Mouse (Mus musculus) limb, embryonic 12.5 days (tissue): ENCODE measurements around the gene Zfp217. TPM values are rescaled to one million over a fixed set of nuclear protein-coding genes. Genes with fewer than 3 reads are reported as not detected.

ENCODE experiments used
- ATAC-seq: fragments of 200-750 bp; cut with Nextera tagmentation; 2 replicates; pipeline ENCODE4 v1.8.0; 2017; ENCODE audit warnings: low read depth, moderate TSS enrichment; ENCODE audit not compliant: insufficient number of reproducible peaks, insufficient read depth, low FRiP score, low TSS enrichment
- H3K27ac ChIP-seq: fragments of 300-500 bp; sonication (generic); 2 replicates; pipeline ENCODE4 v1.5.1; 2016; ENCODE audit warnings: mild to moderate bottlenecking, moderate library complexity
- H3K27me3 ChIP-seq: fragments of 300-500 bp; sonication (generic); 2 replicates; pipeline ENCODE4 v1.6.1; 2016; ENCODE audit warnings: mild to moderate bottlenecking, moderate library complexity
- H3K36me3 ChIP-seq: fragments of 300-500 bp; sonication (generic); 2 replicates; pipeline ENCODE4 v1.6.1; 2016; ENCODE audit warnings: mild to moderate bottlenecking, moderate library complexity
- H3K4me1 ChIP-seq: fragments of 300-500 bp; sonication (generic); replicated peaks from 2 replicates; pipeline ENCODE4 v1.6.1; 2016
- H3K4me2 ChIP-seq: fragments of 300-500 bp; sonication (generic); 2 replicates; pipeline ENCODE4 v1.6.1; 2016; ENCODE audit warnings: mild to moderate bottlenecking, moderate library complexity
- H3K4me3 ChIP-seq: fragments of 300-500 bp; sonication (generic); replicated peaks from 2 replicates; pipeline ENCODE4 v1.5.1; 2016; ENCODE audit warnings: mild to moderate bottlenecking
- H3K9ac ChIP-seq: fragments of 300-500 bp; sonication (generic); replicated peaks from 2 replicates; pipeline ENCODE4 v1.6.1; 2016; ENCODE audit warnings: mild to moderate bottlenecking, moderate library complexity
- H3K9me3 ChIP-seq: fragments of 300-500 bp; sonication (generic); 2 replicates; pipeline ENCODE4 v1.6.1; 2016; ENCODE audit warnings: mild to moderate bottlenecking, moderate library complexity
- WGBS: fragments of 180-500 bp; shearing (Covaris S2); methylation state at CpG from one replicate; pipeline ENCODE4 v1.1.7; 2016; 5-methylcytosine and 5-hydroxymethylcytosine counted together
- polyA plus RNA-seq: library from polyadenylated mRNA; unstranded; fragments of >200 nt; fragmentation: Nextera tagmentation; extraction: Ambion mirVana; gene quantifications from 2 replicates; pipeline ENCODE4 v1.2.1, GENCODE M21; 2016

Zfp217 gene
- polyA plus RNA-seq, 1 experiment from 2014 or later, result 5.0 TPM

- no peak for ATAC-seq
- H3K4me3 ChIP-seq, result no peak overlapping the region
- peaks cover 12% of the 10 kb centered on the region for H3K4me1 ChIP-seq
- no peak overlapping the region for H3K9ac ChIP-seq
- WGBS, result 75% methylated on average over 4 of the region's 4 CpGs
- no peaks in the 10 kb centered on the region for H3K9me3 ChIP-seq
- H3K4me2 ChIP-seq, result no peak overlapping the region
- no peaks in the 10 kb centered on the region for H3K27me3 ChIP-seq
- H3K36me3 ChIP-seq, result no peaks in the 10 kb centered on the region
- no peak overlapping the region for H3K27ac ChIP-seq
Measured at GRCm38 (mm10) chr2:170147170-170147569, 733 bp downstream of the Zfp217 start.

GRCm38 (mm10) chr2:170144343-170144742 is 3.6 kb downstream of the Zfp217 start:
- 73% methylated on average over 10 of the region's 10 CpGs for WGBS
- H3K4me3 ChIP-seq, result no peak overlapping the region
- no peaks in the 10 kb centered on the region for H3K36me3 ChIP-seq
- no peak overlapping the region for H3K9ac ChIP-seq
- no peak overlapping the region for H3K4me2 ChIP-seq
- no peak for ATAC-seq
- H3K27me3 ChIP-seq, result no peaks in the 10 kb centered on the region
- no peak overlapping the region for H3K27ac ChIP-seq
- H3K9me3 ChIP-seq, result no peaks in the 10 kb centered on the region
- peaks cover 17% of the 10 kb centered on the region for H3K4me1 ChIP-seq

GRCm38 (mm10) chr2:170143861-170144260 is 4.0 kb downstream of the Zfp217 start:
- Histone ChIP-seq H3K4me2 (no peak overlapping the region), H3K9ac (no peak overlapping the region), H3K4me3 (no peak overlapping the region), H3K27me3 (no peaks in the 10 kb centered on the region), H3K27ac (no peak overlapping the region), H3K9me3 (no peaks in the 10 kb centered on the region), H3K36me3 (no peaks in the 10 kb centered on the region), H3K4me1 (peaks cover 21% of the 10 kb centered on the region)
- no peak for ATAC-seq
- 14% methylated on average over 3 of the region's 3 CpGs for WGBS

- Histone ChIP-seq H3K27me3 (no peaks in the 10 kb centered on the region), H3K4me1 (peaks cover 16% of the 10 kb centered on the region), H3K9ac (no peak overlapping the region), H3K36me3 (no peaks in the 10 kb centered on the region), H3K4me2 (no peak overlapping the region), H3K9me3 (no peaks in the 10 kb centered on the region), H3K4me3 (no peak overlapping the region), H3K27ac (no peak overlapping the region)
- WGBS, result 88% methylated on average over 10 of the region's 10 CpGs
- no peak for ATAC-seq
Measured at GRCm38 (mm10) chr2:170142542-170142941, 5.4 kb downstream of the Zfp217 start.

- no peak overlapping the region for H3K27ac ChIP-seq
- H3K9me3 ChIP-seq, result no peaks in the 10 kb centered on the region
- no peak for ATAC-seq
- no peak overlapping the region for H3K9ac ChIP-seq
- no peak overlapping the region for H3K4me3 ChIP-seq
- no peaks in the 10 kb centered on the region for H3K27me3 ChIP-seq
- H3K4me1 ChIP-seq, result peaks cover 15% of the 10 kb centered on the region
- no peaks in the 10 kb centered on the region for H3K36me3 ChIP-seq
- 95% methylated on average over 5 of the region's 5 CpGs for WGBS
- no peak overlapping the region for H3K4me2 ChIP-seq
Measured at GRCm38 (mm10) chr2:170141481-170141880, 6.4 kb downstream of the Zfp217 start.

GRCm38 (mm10) chr2:170139411-170140046 is 8.4 kb downstream of the Zfp217 start:
- H3K27ac ChIP-seq, result no peak overlapping the region
- no peak overlapping the region for H3K4me2 ChIP-seq
- ATAC-seq, result no peak
- 20% methylated on average over 9 of the region's 9 CpGs for WGBS
- H3K4me1 ChIP-seq, result peaks cover 15% of the 10 kb centered on the region
- no peak overlapping the region; the same call in 1 of the 2 replicates for H3K9ac ChIP-seq
- H3K9me3 ChIP-seq, result no peaks in the 10 kb centered on the region
- no peaks in the 10 kb centered on the region for H3K36me3 ChIP-seq
- no peaks in the 10 kb centered on the region for H3K27me3 ChIP-seq
- no peak overlapping the region for H3K4me3 ChIP-seq

- Histone ChIP-seq H3K9me3 (no peaks in the 10 kb centered on the region), H3K36me3 (no peaks in the 10 kb centered on the region), H3K27me3 (no peaks in the 10 kb centered on the region), H3K4me1 (peaks cover 17% of the 10 kb centered on the region), H3K4me2 (no peak overlapping the region), H3K9ac (no peak overlapping the region), H3K4me3 (no peak overlapping the region), H3K27ac (no peak overlapping the region)
- WGBS, result 63% methylated on average over 3 of the region's 3 CpGs
- no peak for ATAC-seq
Measured at GRCm38 (mm10) chr2:170136928-170137327, 11.0 kb downstream of the Zfp217 start.

GRCm38 (mm10) chr2:170135820-170136219 is 12.1 kb downstream of the Zfp217 start:
- no peak overlapping the region for H3K4me3 ChIP-seq
- no peaks in the 10 kb centered on the region for H3K36me3 ChIP-seq
- H3K9me3 ChIP-seq, result no peaks in the 10 kb centered on the region
- ATAC-seq, result no peak
- no peak overlapping the region for H3K4me2 ChIP-seq
- WGBS, result 91% methylated on average over 6 of the region's 6 CpGs
- no peak overlapping the region for H3K9ac ChIP-seq
- peaks cover 17% of the 10 kb centered on the region for H3K4me1 ChIP-seq
- H3K27me3 ChIP-seq, result no peaks in the 10 kb centered on the region
- no peak overlapping the region for H3K27ac ChIP-seq

- peak overlapping the region; percentile 85; the same call in 1 of the 2 replicates for H3K27ac ChIP-seq
- 14% methylated on average over 12 of the region's 12 CpGs for WGBS
- peaks cover 16% of the 10 kb centered on the region for H3K4me1 ChIP-seq
- H3K36me3 ChIP-seq, result no peaks in the 10 kb centered on the region
- H3K4me2 ChIP-seq, result peak overlapping the region; percentile 62
- ATAC-seq, result no peak
- H3K27me3 ChIP-seq, result no peaks in the 10 kb centered on the region
- no peaks in the 10 kb centered on the region for H3K9me3 ChIP-seq
- no peak overlapping the region for H3K9ac ChIP-seq
- peak overlapping the region; percentile 45 for H3K4me3 ChIP-seq
Measured at GRCm38 (mm10) chr2:170134026-170134690, 13.7 kb downstream of the Zfp217 start.

GRCm38 (mm10) chr2:170133093-170133731 is 14.7 kb downstream of the Zfp217 start:
- under 1% methylated on average over 28 of the region's 28 CpGs for WGBS
- Histone ChIP-seq H3K9ac (peak overlapping the region; percentile 46), H3K4me1 (peaks cover 24% of the 10 kb centered on the region), H3K9me3 (no peaks in the 10 kb centered on the region), H3K4me2 (peak overlapping the region; percentile 62), H3K4me3 (peak overlapping the region; percentile 45), H3K27ac (peak overlapping the region; percentile 85), H3K36me3 (no peaks in the 10 kb centered on the region), H3K27me3 (no peaks in the 10 kb centered on the region)
- ATAC-seq, result no peak

GRCm38 (mm10) chr2:170132716-170133092 is 15.2 kb downstream of the Zfp217 start:
- H3K4me1 ChIP-seq, result peaks cover 29% of the 10 kb centered on the region
- no peaks in the 10 kb centered on the region for H3K36me3 ChIP-seq
- H3K27ac ChIP-seq, result peak overlapping the region; percentile 85
- peak overlapping the region; percentile 46 for H3K9ac ChIP-seq
- no peaks in the 10 kb centered on the region for H3K9me3 ChIP-seq
- no peak for ATAC-seq
- no peaks in the 10 kb centered on the region for H3K27me3 ChIP-seq
- 2% methylated on average over 3 of the region's 3 CpGs for WGBS
- peak overlapping the region; percentile 45 for H3K4me3 ChIP-seq
- peak overlapping the region; percentile 62 for H3K4me2 ChIP-seq
